Mouse (Mus musculus) layer of hippocampus, adult 9-11 months (tissue): Measurements from ENCODE around the gene Eva1b.
"Not testable (repeated sequence)": the region's sequence is repeated elsewhere in the genome, so short reads cannot be mapped to it uniquely, and the experiment has no call there.

Source experiments
- DNase-seq: peaks from one replicate; pipeline ENCODE4 v3.0.0; 2022

The Eva1b gene

GRCm38 (mm10) chr4:126157562-126157961 lies 10.0 kb downstream of the Eva1b start:
- DNase-seq = no peak

- DNase-seq = no peak
Measured at GRCm38 (mm10) chr4:126159455-126159854, 11.9 kb downstream of the Eva1b start.

DNA sequence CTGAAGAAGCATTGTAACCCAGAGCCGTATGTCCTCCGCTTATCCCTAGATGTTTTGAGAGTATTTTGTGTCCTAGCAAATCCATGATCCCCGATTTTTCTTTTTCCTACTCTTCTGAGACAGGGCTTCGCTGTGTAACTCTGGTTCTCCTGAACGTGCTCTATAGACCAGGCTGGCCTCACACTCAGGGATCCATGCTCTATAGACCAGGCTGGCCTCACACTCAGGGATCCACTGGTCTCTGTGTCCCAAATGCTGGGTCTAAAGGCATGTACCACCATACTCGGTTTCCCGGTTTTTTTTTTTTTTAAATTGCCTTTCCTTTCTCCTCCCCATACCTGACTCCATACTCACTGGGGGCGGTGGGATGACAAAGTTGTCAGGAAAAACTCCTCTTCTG lies 13.4 kb downstream of the Eva1b start:
- DNase-seq = no peak

DNA sequence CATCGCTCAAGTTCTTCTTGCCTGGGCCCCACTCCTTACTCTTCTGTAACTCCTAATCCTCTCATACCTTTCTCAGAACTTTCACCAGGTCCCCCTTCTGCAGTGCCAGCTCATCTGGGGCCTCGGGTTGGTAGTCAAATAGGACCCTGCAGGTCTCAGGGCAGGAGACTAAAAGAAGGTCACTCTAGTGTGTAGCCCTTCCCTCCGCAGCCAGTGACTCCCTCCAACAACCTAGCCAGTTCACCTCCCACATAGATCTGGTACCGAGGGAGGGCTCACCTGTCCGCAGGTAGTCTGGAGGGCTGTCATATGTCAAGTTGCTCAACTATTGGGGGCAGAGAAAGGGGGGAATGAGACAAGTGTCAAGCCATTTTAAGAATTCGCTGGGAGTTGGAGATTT lies 13.9 kb downstream of the Eva1b start:
- no peak for DNase-seq

DNA sequence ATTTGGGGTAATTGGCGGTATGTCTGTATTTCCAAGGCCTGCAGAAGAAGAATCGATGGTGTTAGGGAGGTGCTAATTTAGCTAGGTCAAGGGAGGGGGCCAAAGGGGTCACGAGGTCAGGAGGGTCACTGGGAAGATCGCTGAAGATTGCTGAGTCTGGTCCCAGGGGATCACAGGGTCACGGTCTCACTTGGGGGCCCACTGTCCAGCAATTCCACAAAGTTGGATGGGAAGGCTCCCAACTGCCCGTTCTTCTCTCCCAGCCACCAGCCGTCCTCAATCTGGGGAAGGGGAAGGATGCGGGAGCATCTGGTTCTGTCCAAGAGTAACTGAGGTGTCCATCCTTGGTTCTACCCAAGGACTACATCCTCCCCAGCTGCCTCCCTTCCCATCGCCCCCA lies 14.4 kb downstream of the Eva1b start:
- DNase-seq = no peak

GRCm38 (mm10) chr4:126162544-126163066 lies 15.1 kb downstream of the Eva1b start:
- DNase-seq = peak; percentile 82

DNA sequence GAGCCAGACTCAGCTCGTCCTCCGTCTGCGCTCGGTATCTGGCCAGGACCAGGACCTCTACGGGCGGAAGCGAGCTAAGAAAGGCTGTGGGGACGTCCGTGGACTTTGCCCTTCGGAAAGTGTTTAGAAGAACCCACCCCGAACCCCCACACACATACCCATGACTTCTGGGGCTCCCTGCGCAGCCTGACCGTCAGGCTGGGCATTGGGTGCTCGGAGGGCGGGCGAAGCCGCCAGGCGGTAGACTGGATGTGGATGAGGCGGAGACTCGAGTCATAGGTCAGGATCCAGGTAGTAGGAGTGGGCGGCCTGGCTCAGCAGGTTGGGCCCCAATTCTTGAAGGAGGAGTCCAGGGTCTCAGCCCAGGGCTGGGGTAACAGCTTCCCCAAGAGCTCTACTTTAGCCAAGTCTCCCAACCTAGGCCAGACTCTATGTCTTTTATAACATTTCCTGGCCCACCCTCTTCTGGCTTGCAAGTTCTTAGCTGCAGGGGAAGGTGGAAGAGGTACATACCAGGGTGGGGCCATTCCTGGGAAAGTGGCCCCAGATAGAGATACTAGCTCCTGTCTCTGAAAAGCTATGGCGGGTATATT lies 15.6 kb downstream of the Eva1b start, which contains the start of gene Sh3d21:
Gene Sh3d21 (minus strand): TSS at position 425 of the 593 bp plus-strand sequence.
- DNase-seq = no peak

DNA sequence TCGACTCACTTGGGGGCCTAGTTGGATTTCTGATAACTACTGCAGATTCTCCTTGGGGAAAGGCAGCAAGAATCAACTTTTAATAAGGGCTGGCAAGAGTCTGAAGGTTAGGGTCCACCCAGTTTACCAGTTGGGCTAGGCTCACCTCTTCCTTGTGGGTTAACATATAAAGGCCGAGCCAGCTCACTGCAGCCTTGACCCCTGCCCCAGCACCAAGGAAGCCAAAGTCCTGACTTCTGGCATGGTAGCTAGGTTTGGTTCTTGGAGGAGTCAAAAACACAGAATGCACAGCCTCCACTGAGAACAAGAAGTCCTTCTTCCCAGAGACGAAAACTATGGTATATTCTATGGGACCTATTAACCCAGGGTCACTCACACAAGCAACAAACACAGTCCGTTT lies 16.1 kb downstream of the Eva1b start:
- no peak for DNase-seq

GRCm38 (mm10) chr4:126165092-126165491 lies 17.5 kb downstream of the Eva1b start:
- DNase-seq = not testable (repeated sequence)

DNA sequence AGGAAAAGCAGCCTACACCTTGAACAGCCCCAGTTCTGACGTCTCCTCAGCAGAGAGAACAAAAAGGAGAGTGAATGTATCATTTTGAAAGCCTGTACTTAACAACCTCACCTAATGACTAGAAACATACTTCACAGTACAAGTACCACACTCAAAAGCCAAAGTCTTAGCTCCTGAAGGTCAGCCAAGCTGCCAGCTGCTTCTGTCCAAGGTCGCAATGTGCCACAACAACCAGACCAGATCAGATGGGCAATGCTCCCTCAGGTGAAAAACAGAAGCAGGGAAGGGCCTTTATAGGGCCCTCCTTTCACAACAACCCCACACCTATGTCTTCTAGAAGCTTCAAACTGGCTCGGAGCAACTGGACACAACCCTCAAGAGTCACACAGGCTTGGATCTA lies 18.5 kb downstream of the Eva1b start:
- DNase-seq = no peak

DNA sequence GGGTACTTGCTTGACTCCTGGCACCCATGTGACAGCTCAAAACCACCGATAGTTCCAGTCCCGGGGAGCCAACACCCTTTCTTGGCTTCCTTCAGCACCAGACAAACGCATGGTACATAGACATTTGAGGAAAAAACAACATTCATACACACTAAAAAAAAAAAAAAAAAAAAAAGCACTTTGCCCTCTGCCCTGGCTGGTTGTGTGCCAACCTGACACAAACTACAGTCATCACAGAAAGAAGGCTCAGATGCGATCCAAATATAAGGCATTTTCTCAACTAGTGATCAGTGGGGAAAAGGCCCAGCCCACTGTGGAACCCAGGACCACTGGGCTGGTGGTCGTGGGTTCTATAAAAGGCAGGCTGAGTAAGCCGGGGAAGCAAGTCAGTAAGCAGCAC lies 21.3 kb downstream of the Eva1b start:
- DNase-seq = no peak

- not testable (repeated sequence) for DNase-seq
Measured at GRCm38 (mm10) chr4:126170737-126171136, 23.2 kb downstream of the Eva1b start.

DNA sequence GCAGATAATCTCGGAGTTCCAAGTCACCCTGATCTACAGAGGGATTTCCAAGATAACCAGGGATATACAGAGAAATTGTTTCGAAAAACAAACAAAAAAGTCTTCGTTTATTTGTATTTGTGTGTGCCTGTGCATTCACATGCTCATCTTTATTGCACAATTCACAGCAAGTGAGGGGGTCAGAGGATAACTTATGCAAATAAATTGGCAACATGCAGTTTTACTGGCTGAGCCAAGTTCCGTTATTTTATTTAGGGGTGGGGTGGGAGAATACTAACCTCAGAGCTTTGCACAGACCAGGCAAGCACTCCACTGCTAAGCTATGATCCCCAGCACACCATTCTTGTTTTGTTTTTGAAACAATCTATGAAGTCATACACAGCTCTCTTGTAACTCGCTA lies 26.3 kb downstream of the Eva1b start:
- DNase-seq = no peak

DNA sequence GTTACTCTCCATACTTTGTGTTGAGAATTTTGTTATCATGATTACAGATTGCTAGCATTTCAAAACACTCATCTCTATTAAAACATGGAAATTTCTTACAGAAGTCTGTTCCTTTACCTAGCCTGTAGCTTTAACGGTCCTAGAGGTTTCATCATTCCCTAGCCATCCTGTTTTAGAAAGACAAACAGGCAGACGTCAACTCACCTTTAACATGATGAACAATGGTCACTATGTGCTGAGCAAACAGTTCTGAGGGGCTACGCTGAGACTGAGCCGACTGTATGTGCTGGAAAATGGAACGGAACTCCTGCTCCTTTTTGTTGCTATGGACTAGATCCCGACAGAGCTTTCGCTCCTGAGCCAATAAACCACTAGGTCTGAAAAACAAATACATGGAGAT lies 28.4 kb downstream of the Eva1b start:
- not testable (repeated sequence) for DNase-seq

- DNase-seq = no peak
Measured at GRCm38 (mm10) chr4:126181170-126181957, 33.8 kb downstream of the Eva1b start.

- no peak for DNase-seq
Measured at GRCm38 (mm10) chr4:126183034-126183433, 35.5 kb downstream of the Eva1b start.

GRCm38 (mm10) chr4:126187096-126187495 lies 39.6 kb downstream of the Eva1b start:
- no peak for DNase-seq

- DNase-seq = no peak
Measured at GRCm38 (mm10) chr4:126190636-126191035, 43.1 kb downstream of the Eva1b start.

DNA sequence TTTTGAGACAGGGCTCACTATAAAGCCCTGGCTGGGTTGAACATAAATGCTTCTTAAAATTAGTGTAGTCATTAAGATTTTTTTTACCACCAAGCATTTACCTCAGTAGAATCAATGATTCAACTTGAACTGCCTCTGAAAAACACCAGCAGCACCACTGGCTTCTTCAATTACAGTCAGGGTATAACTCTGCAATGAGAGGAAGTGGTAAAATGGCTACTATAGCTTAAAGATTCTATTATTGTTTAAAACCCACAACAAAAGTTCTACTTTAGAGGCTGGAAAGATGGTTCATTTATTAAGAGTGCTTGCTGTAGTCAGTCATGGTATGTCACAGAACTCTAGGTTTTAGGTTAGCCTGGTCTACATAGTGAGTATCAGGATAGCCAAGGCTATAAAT lies 46.7 kb downstream of the Eva1b start:
- no peak for DNase-seq

GRCm38 (mm10) chr4:126194916-126195315 lies 47.4 kb downstream of the Eva1b start:
- DNase-seq = no peak

- no peak for DNase-seq
Measured at GRCm38 (mm10) chr4:126197485-126197884, 49.9 kb downstream of the Eva1b start.
